Mouse (Mus musculus): ENCODE data around the gene Stub1.

The Stub1 gene

GRCm38 (mm10) chr17:25837076-25837410 is 3.8 kb upstream of the Stub1 start, which contains the start of gene Rhbdl1:
Gene Rhbdl1 (minus strand): TSS chr17:25837295.
- peak; percentile 76 for DNase-seq (ENCODE audit: low read depth, low spot score)

GRCm38 (mm10) chr17:25836397-25837075 is 3.3 kb upstream of the Stub1 start:
- no peak for DNase-seq (ENCODE audit: low read depth, low spot score)

GRCm38 (mm10) chr17:25835816-25836215 is 2.6 kb upstream of the Stub1 start:
- no peak for DNase-seq (ENCODE audit: low read depth, low spot score)

- no peak for DNase-seq (ENCODE audit: low read depth, low spot score)
Observed at GRCm38 (mm10) chr17:25835301-25835700, 2.1 kb upstream of the Stub1 start.

GRCm38 (mm10) chr17:25834595-25835222 is 1.5 kb upstream of the Stub1 start:
- no peak for DNase-seq (ENCODE audit: low read depth, low spot score)

- no peak for DNase-seq (ENCODE audit: low read depth, low spot score)
Observed at GRCm38 (mm10) chr17:25833961-25834594, 874 bp upstream of the Stub1 start.

GRCm38 (mm10) chr17:25832436-25833290 is 541 bp downstream of the Stub1 start:
- peak; percentile 99 for DNase-seq (ENCODE audit: low read depth, low spot score)

- no peak for DNase-seq (ENCODE audit: low read depth, low spot score)
Observed at GRCm38 (mm10) chr17:25831451-25832281, 1.5 kb downstream of the Stub1 start.

- no peak for DNase-seq (ENCODE audit: low read depth, low spot score)
Observed at GRCm38 (mm10) chr17:25830806-25831431, 2.3 kb downstream of the Stub1 start.

- DNase-seq (ENCODE audit: low read depth, low spot score), result no peak
Observed at GRCm38 (mm10) chr17:25830200-25830753, 2.9 kb downstream of the Stub1 start.

- no peak for DNase-seq (ENCODE audit: low read depth, low spot score)
Observed at GRCm38 (mm10) chr17:25829558-25830017, 3.6 kb downstream of the Stub1 start.

- DNase-seq (ENCODE audit: low read depth, low spot score), result peak; percentile 86
Observed at GRCm38 (mm10) chr17:25828712-25829557, 4.3 kb downstream of the Stub1 start, which contains the start of gene Jmjd8. Gene Jmjd8 (plus strand): TSS chr17:25828867.

- DNase-seq (ENCODE audit: low read depth, low spot score), result no peak
Observed at GRCm38 (mm10) chr17:25828223-25828594, 5.0 kb downstream of the Stub1 start.

GRCm38 (mm10) chr17:25827546-25828222 is 5.5 kb downstream of the Stub1 start:
- peak; percentile 38 for DNase-seq (ENCODE audit: low read depth, low spot score)

- no peak for DNase-seq (ENCODE audit: low read depth, low spot score)
Observed at GRCm38 (mm10) chr17:25827011-25827410, 6.2 kb downstream of the Stub1 start.

GRCm38 (mm10) chr17:25825984-25826570 is 7.1 kb downstream of the Stub1 start:
- no peak for DNase-seq (ENCODE audit: low read depth, low spot score)

GRCm38 (mm10) chr17:25825311-25825710 is 7.9 kb downstream of the Stub1 start:
- DNase-seq (ENCODE audit: low read depth, low spot score), result no peak
